Comparison of ENCODE assay signal across 16 mouse cellular contexts in genomic region chr3:146319503-146319902, GRCm38 (mm10).
DNase-seq lines count a peak whose midpoint lies in the region; ATAC-seq and TF ChIP-seq lines count a peak whose summit lies in the region.
"Had no signal": no experiment of that assay in that cellular context is flagged by ENCODE, and none has a peak within 500 bp of the region (broad histone marks: within the 10 kb centered on the region; RNA-seq: fewer than 3 reads in every experiment).

No protein-coding gene starts in this region.

- H3K36me3 ChIP-seq in neural tube, embryonic 11.5 days (ENCODE audit: control insufficient read depth, insufficient read depth, low read length) = no peaks in the 10 kb centered on the region
- H3K36me3 ChIP-seq in neural tube, embryonic 15.5 days = no peaks in the 10 kb centered on the region
- no peaks in the 10 kb centered on the region for H3K36me3 ChIP-seq in forebrain, embryonic 13.5 days (ENCODE audit: poor library complexity, severe bottlenecking)
- H3K36me3 ChIP-seq in hindbrain, embryonic 14.5 days (replicated peaks; ENCODE audit: control insufficient read depth, insufficient read depth) = no peaks in the 10 kb centered on the region
- H3K36me3 ChIP-seq: heart, embryonic 12.5 days; liver, embryonic 15.5 days; stomach, embryonic 15.5 days had no signal

- TF ChIP-seq POLR2A in olfactory bulb, adult 2 months (IDR thresholded peaks at IDR 0.05; ENCODE audit: insufficient read depth, low read depth, low read length) = no peak

- no peak for TF ChIP-seq CTCF in olfactory bulb, adult 2 months (IDR thresholded peaks at IDR 0.05; ENCODE audit: insufficient read depth, low read depth, low read length)

- H3K9ac ChIP-seq in neural tube, embryonic 11.5 days (ENCODE audit: low read length) = no peak overlapping the region
- H3K9ac ChIP-seq in neural tube, embryonic 15.5 days (replicated peaks) = no peak overlapping the region
- no peak overlapping the region for H3K9ac ChIP-seq in forebrain, embryonic 13.5 days
- H3K9ac ChIP-seq in hindbrain, embryonic 14.5 days = 0 out of 2 replicates have a peak overlapping the region, but pooled peaks have one; percentile 0
- H3K9ac ChIP-seq: heart, embryonic 12.5 days; liver, embryonic 15.5 days; stomach, embryonic 15.5 days had no signal

- DNase-seq in neural tube, embryonic 11.5 days (ENCODE audit: low spot score) = no peak
- no peak for DNase-seq in hindbrain, embryonic 14.5 days (ENCODE audit: low spot score)
- DNase-seq in B cell, adult 2 months = no peak
- no peak for DNase-seq in urinary bladder, postnatal 25 days (ENCODE audit: low spot score)
- DNase-seq: cerebellum, postnatal 10 days; gastrocnemius, adult 2 months; kidney, adult 8-10 months; thymus, adult 2 months had no signal

- H3K4me3 ChIP-seq in neural tube, embryonic 11.5 days (ENCODE audit: low read depth, low read length) = no peak overlapping the region
- H3K4me3 ChIP-seq in neural tube, embryonic 15.5 days (replicated peaks) = no peak overlapping the region
- no peak overlapping the region for H3K4me3 ChIP-seq in forebrain, embryonic 13.5 days
- H3K4me3 ChIP-seq in hindbrain, embryonic 14.5 days (replicated peaks; ENCODE audit: low read length) = no peak overlapping the region
- no peak overlapping the region for H3K4me3 ChIP-seq in olfactory bulb, adult 2 months (ENCODE audit: insufficient read depth, low read depth, low read length)
- H3K4me3 ChIP-seq: gastrocnemius, adult 2 months; heart, embryonic 12.5 days; liver, embryonic 15.5 days; stomach, embryonic 15.5 days had no signal

- no peak overlapping the region for H3K27ac ChIP-seq in neural tube, embryonic 11.5 days (ENCODE audit: low read depth, low read length)
- H3K27ac ChIP-seq in neural tube, embryonic 15.5 days (replicated peaks) = no peak overlapping the region
- H3K27ac ChIP-seq in forebrain, embryonic 13.5 days = peak overlapping the region; percentile 80
- H3K27ac ChIP-seq in hindbrain, embryonic 14.5 days = no peak overlapping the region
- peak overlapping the region; percentile 81; the same call in 1 of the 2 replicates for H3K27ac ChIP-seq in olfactory bulb, adult 2 months (ENCODE audit: insufficient read depth, low read depth, low read length)
- H3K27ac ChIP-seq: gastrocnemius, adult 2 months; liver, embryonic 15.5 days; macrophage; stomach, embryonic 15.5 days had no signal

- H3K27me3 ChIP-seq in neural tube, embryonic 11.5 days (ENCODE audit: control insufficient read depth, insufficient read depth, low read length) = no peaks in the 10 kb centered on the region
- no peaks in the 10 kb centered on the region for H3K27me3 ChIP-seq in neural tube, embryonic 15.5 days (replicated peaks)
- H3K27me3 ChIP-seq in forebrain, embryonic 13.5 days = peaks cover 10% of the 10 kb centered on the region; the same call in 1 of the 2 replicates
- no peaks in the 10 kb centered on the region for H3K27me3 ChIP-seq in hindbrain, embryonic 14.5 days (ENCODE audit: control insufficient read depth, insufficient read depth, low read length)
- H3K27me3 ChIP-seq: heart, embryonic 12.5 days; stomach, embryonic 15.5 days had no signal

- no peaks in the 10 kb centered on the region for H3K4me1 ChIP-seq in neural tube, embryonic 11.5 days (ENCODE audit: control insufficient read depth, insufficient read depth, low read length)
- peaks cover 11% of the 10 kb centered on the region for H3K4me1 ChIP-seq in neural tube, embryonic 15.5 days
- H3K4me1 ChIP-seq in forebrain, embryonic 13.5 days = peaks cover 29% of the 10 kb centered on the region
- H3K4me1 ChIP-seq in hindbrain, embryonic 14.5 days (replicated peaks; ENCODE audit: control insufficient read depth, insufficient read depth, low read length) = 0 out of 2 replicates have a peak, but pooled peaks cover 9% of the 10 kb centered on the region
- H3K4me1 ChIP-seq in olfactory bulb, adult 2 months (ENCODE audit: control insufficient read depth, insufficient read depth, low read length) = peaks cover 13% of the 10 kb centered on the region
- H3K4me1 ChIP-seq: liver, embryonic 15.5 days; stomach, embryonic 15.5 days had no signal

- H3K9me3 ChIP-seq in neural tube, embryonic 11.5 days (ENCODE audit: control insufficient read depth, low read length) = no peaks in the 10 kb centered on the region
- H3K9me3 ChIP-seq in neural tube, embryonic 15.5 days (replicated peaks) = no peaks in the 10 kb centered on the region
- H3K9me3 ChIP-seq in forebrain, embryonic 13.5 days (replicated peaks) = no peaks in the 10 kb centered on the region
- H3K9me3 ChIP-seq in hindbrain, embryonic 14.5 days (ENCODE audit: control insufficient read depth, low read length) = no peaks in the 10 kb centered on the region
- H3K9me3 ChIP-seq: heart, embryonic 12.5 days; liver, embryonic 15.5 days; stomach, embryonic 15.5 days had no signal

- ATAC-seq in neural tube, embryonic 11.5 days (ENCODE audit: insufficient read depth, low FRiP score, low TSS enrichment) = 0 out of 2 replicates have a peak, but pooled peaks have one; percentile 11
- no peak for ATAC-seq in neural tube, embryonic 15.5 days (ENCODE audit: low FRiP score)
- peak; percentile 48 for ATAC-seq in forebrain, embryonic 13.5 days
- peak; percentile 28; the same call in 1 of the 2 replicates for ATAC-seq in hindbrain, embryonic 14.5 days (ENCODE audit: low FRiP score)
- ATAC-seq: inflammation-experienced regulatory T-cells, adult 6 months had no signal

- H3K4me2 ChIP-seq in neural tube, embryonic 11.5 days (ENCODE audit: low read depth) = no peak overlapping the region
- H3K4me2 ChIP-seq in neural tube, embryonic 15.5 days = no peak overlapping the region
- H3K4me2 ChIP-seq in forebrain, embryonic 13.5 days = peak overlapping the region; percentile 53; the same call in 1 of the 2 replicates
- peak overlapping the region; percentile 16; the same call in 1 of the 2 replicates for H3K4me2 ChIP-seq in hindbrain, embryonic 14.5 days (replicated peaks)
- H3K4me2 ChIP-seq: heart, embryonic 12.5 days; liver, embryonic 15.5 days; stomach, embryonic 15.5 days had no signal

- 91% methylated on average over 14 of the region's 14 CpGs for WGBS in neural tube, embryonic 11.5 days
- WGBS in neural tube, embryonic 15.5 days = 78% methylated on average over 14 of the region's 14 CpGs
- 36% methylated on average over 14 of the region's 14 CpGs for WGBS in forebrain, embryonic 13.5 days
- WGBS in hindbrain, embryonic 14.5 days = 76% methylated on average over 14 of the region's 14 CpGs
- 40% methylated on average over 14 of the region's 14 CpGs for WGBS in olfactory bulb, adult 2 months

Comparison
In these comparisons a context has a peak if more than half of its experiments do, and no peak if none do; other contexts are left out.
1. H3K27ac ChIP-seq: peak in forebrain, embryonic 13.5 days (single experiment) and olfactory bulb, adult 2 months (single experiment); none in neural tube, embryonic 11.5 days (single experiment), neural tube, embryonic 15.5 days (single experiment) and hindbrain, embryonic 14.5 days (single experiment).
2. H3K4me2 ChIP-seq: peak in forebrain, embryonic 13.5 days (single experiment) and hindbrain, embryonic 14.5 days (single experiment); none in neural tube, embryonic 11.5 days (single experiment) and neural tube, embryonic 15.5 days (single experiment).